Mouse (Mus musculus): ENCODE results near the gene Rusc2.

DNA sequence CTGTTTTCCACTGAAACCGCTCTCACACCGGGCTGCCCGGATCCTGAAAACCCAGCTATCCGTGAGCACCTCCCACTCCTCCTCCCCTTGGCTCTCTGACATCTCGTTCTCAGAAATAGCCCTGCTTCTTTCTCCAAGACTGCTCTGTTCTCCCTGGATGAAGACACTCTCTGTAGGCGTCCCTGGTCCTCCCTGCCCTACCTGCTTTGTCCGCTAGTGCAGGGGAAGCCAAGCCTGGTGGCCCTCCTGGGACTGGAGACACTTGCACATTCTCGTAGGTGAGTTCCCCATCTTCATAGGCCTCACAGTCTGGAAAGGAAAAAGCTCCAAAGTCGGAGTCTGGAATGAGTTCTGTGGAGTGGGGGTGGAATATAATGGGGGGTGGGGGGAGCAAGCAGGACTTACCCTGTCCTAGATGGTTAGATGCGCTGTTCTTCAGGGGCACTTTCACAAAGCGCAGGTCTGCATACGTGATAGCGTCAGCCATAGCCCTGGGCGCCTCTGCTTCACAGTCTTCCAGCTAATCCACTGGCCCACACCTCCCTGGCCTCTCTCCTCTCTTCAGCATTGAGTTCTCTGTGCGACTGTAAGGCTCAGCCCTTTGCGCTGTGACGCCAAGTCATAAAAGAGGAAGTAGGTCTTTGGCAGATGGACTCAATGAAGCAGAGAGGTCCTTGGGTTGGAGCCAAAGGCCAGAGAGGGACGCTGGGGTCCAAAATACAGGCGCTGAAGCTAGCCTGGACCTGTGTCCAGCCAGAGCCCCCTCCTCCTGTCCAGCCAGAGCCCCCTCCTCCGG, 72.5 kb downstream of the Rusc2 start, which contains the start of gene Cd72:
- TF ChIP-seq CTCF (IDR thresholded peaks at IDR 0.05; ENCODE audit: extremely low read depth, insufficient read depth, low read length) (no peak), POLR2A (IDR thresholded peaks at IDR 0.05; ENCODE audit: extremely low read depth, insufficient read depth, low read length) (no peak)
